Mouse (Mus musculus) stomach, embryonic 16.5 days (tissue): ENCODE data around the gene Cd63. TPM values are rescaled to one million over a fixed set of nuclear protein-coding genes. Genes with fewer than 3 reads are reported as not detected.
A peak's percentile ranks its signal among the peaks of the same experiment; 100 is the strongest.

Experiments
- ATAC-seq: fragments of 200-750 bp; cut with Nextera tagmentation; 2 replicates; pipeline ENCODE4 v1.8.0; 2017; ENCODE audit warnings: moderate number of reproducible peaks, moderate TSS enrichment; ENCODE audit not compliant: insufficient read depth, low FRiP score
- H3K27ac ChIP-seq: fragments of 300-500 bp; sonication (generic); 2 replicates; pipeline ENCODE4 v1.5.1; 2014; ENCODE audit warnings: low read length
- H3K27me3 ChIP-seq: fragments of 300-500 bp; sonication (generic); 2 replicates; pipeline ENCODE4 v1.6.1; 2014; ENCODE audit warnings: low read length, control low read depth, mixed read lengths; ENCODE audit not compliant: control insufficient read depth, insufficient read depth
- H3K36me3 ChIP-seq: fragments of 300-500 bp; sonication (generic); 2 replicates; pipeline ENCODE4 v1.6.1; 2014; ENCODE audit warnings: low read length; ENCODE audit not compliant: control insufficient read depth, insufficient read depth
- H3K4me1 ChIP-seq: fragments of 300-500 bp; sonication (generic); 2 replicates; pipeline ENCODE4 v1.6.1; 2014; ENCODE audit warnings: low read length, control low read depth, mixed read lengths; ENCODE audit not compliant: control insufficient read depth, insufficient read depth
- H3K4me2 ChIP-seq: fragments of 300-500 bp; sonication (generic); 2 replicates; pipeline ENCODE4 v1.6.1; 2014; ENCODE audit warnings: low read depth, low read length, mixed read lengths
- H3K4me3 ChIP-seq: fragments of 300-500 bp; sonication (generic); replicated peaks from 2 replicates; pipeline ENCODE4 v1.5.1; 2014; ENCODE audit warnings: mild to moderate bottlenecking, low read length
- H3K9ac ChIP-seq: fragments of 300-500 bp; sonication (generic); 2 replicates; pipeline ENCODE4 v1.6.1; 2014; ENCODE audit warnings: low read length
- H3K9me3 ChIP-seq: fragments of 300-500 bp; sonication (generic); replicated peaks from 2 replicates; pipeline ENCODE4 v1.6.1; 2016; ENCODE audit warnings: low read length, control low read depth; ENCODE audit not compliant: control insufficient read depth
- WGBS: fragments of 180-500 bp; shearing (Covaris S2); extraction: QIAGEN DNeasy Blood & Tissue Kit; methylation state at CpG from one replicate; pipeline ENCODE4 v1.1.7; 2014; 5-methylcytosine and 5-hydroxymethylcytosine counted together
- polyA plus RNA-seq: library from polyadenylated mRNA; unstranded; fragments of >200 nt; fragmentation: Nextera tagmentation; extraction: Ambion mirVana; gene quantifications from 2 replicates; pipeline ENCODE4 v1.2.1, GENCODE M21; 2015

The Cd63 gene
- polyA plus RNA-seq, 1 experiment from 2014 or later = 798 TPM

DNA sequence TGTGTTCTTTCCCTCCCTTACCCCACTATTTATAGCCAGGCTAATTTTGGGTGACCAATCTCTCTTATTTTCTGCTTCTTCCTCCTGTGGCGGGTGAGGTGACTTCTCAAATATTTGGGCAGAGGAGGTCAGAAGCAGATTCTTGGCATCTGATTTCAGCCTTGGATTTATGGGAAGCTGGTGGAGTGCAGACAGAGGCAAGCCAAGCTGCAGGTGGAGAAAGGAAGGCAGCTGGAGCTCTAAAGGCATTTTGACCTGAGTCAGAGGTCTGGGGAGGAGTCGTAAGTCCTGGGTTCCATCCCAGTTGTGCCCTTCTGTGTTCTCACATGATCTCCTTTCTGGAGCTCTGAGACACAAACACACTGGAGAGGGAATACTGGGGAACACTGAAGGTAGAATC is 30.7 kb downstream of the Cd63 start:
- no peaks in the 10 kb centered on the region for H3K36me3 ChIP-seq
- H3K9me3 ChIP-seq = no peaks in the 10 kb centered on the region
- H3K9ac ChIP-seq = no peak overlapping the region
- no peak overlapping the region for H3K4me3 ChIP-seq
- 52% methylated on average over 2 of the region's 2 CpGs for WGBS
- H3K4me1 ChIP-seq = no peaks in the 10 kb centered on the region
- peaks cover 47% of the 10 kb centered on the region for H3K27me3 ChIP-seq
- no peak overlapping the region for H3K4me2 ChIP-seq
- ATAC-seq = no peak
- no peak overlapping the region for H3K27ac ChIP-seq

DNA sequence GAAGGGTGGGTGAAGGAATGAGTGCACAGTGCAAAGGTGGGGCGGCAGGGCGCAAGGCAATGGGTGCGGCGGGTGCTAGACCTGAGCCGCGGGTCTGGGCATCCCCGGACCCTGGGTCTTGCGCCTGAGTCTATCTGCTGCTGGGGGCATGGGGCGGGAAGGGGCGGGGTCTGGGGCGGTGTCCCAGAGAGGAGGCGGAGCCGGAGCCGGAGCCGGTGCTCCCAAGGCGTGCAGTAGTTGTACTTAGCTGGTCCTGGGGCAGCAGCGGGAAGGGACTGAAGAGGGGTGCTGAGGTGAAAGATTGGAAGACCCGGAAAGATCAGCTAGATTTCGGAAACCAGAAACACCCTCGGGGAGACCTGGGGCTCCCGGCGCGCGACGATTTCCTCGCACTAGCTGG is 32.8 kb downstream of the Cd63 start, which contains the start of gene Itga7:
Gene Itga7, plus strand, starts transcription at position 245 of the 400 bp plus-strand sequence.
- Histone ChIP-seq H3K27me3 (peaks cover 48% of the 10 kb centered on the region), H3K4me1 (no peaks in the 10 kb centered on the region; the same call in 1 of the 2 replicates), H3K4me3 (peak within 1 kb of the TSS; percentile 48), H3K9ac (peak within 1 kb of the TSS; percentile 49), H3K36me3 (no peaks in the 10 kb centered on the region), H3K9me3 (no peaks in the 10 kb centered on the region), H3K27ac (no peak within 1 kb of the TSS), H3K4me2 (peak within 1 kb of the TSS; percentile 73)
- under 1% methylated on average over 26 of the region's 26 CpGs for WGBS
- peak; percentile 72 for ATAC-seq

DNA sequence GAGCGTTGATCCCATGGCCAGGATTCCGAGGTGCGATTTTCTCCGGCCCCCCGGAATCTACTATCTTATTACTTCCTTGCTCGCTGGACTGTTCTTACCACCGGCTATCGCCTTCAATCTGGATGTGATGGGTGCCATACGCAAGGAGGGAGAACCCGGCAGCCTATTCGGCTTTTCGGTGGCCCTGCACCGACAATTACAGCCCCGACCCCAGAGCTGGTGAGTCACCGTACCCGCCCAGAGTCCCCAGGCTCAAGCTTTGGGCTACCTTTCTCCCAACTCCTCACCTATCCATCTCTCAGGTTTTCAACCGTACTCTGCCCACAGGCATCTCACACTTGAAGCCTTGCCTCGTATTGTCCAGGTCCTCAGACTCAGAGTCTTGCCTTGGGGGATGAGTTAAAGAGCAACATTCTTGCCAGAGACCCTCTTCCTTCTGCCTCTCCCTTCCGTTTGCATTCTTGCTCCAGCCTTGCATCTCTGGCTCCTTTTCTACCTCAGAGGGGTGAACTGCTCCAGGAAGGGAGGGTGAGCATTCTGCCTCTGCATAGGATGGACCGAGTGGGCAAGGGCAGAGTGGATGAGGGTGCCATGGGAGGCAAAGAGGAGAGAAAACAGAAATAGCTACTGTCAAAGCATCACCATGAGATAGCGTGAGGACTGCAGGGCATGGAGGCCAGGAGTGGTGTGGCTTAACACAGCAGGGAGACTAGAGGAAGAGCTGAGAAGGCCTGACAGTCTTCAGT is 33.4 kb downstream of the Cd63 start:
- no peak overlapping the region for H3K27ac ChIP-seq
- peak overlapping the region; percentile 49 for H3K9ac ChIP-seq
- no peak for ATAC-seq
- H3K36me3 ChIP-seq = no peaks in the 10 kb centered on the region
- H3K9me3 ChIP-seq = no peaks in the 10 kb centered on the region
- peak overlapping the region; percentile 73 for H3K4me2 ChIP-seq
- 4% methylated on average over 21 of the region's 21 CpGs for WGBS
- H3K4me3 ChIP-seq = peak overlapping the region; percentile 48
- H3K27me3 ChIP-seq = peaks cover 48% of the 10 kb centered on the region
- H3K4me1 ChIP-seq = no peaks in the 10 kb centered on the region; the same call in 1 of the 2 replicates

DNA sequence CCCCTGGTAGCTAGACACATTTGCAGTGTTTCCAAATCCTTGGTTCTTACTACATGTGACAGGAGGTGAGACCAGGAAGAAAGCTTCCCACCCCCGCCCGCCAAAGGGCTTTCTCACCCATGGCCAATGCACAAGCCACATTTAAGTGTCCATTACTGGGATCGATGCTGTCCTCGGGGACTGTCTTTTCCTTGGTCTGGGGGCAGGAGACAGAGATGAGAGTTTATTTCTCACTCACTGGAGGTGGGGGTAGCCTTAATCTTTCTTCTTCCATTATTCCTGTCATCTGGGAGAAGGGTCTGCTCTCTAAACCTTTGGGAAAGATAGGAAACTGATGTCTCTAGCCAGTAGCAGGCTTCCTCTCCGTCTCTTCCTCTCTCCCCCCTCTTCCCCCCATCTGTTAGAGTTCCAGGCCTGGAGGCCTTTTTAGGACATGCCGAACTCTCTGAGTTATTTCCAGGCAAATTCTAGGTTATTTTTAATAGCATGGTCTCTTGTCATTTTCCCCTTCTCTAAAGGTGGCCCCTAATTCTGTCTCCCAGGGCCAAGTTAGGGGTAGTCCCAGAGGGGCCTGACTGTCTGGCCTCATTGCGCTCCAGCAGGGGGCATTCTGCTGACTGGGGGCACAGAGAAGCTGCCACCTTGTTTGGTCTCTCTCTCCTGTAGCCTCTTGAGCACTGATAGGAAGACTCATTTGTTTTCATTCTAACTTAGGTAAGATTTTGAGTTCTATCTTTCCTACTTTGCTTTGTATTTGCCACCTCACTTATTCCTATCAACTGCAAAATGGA is 34.4 kb downstream of the Cd63 start:
- peaks cover 48% of the 10 kb centered on the region for H3K27me3 ChIP-seq
- 0 out of 2 replicates have a peak overlapping the region, but pooled peaks have one; percentile 73 for H3K4me2 ChIP-seq

DNA sequence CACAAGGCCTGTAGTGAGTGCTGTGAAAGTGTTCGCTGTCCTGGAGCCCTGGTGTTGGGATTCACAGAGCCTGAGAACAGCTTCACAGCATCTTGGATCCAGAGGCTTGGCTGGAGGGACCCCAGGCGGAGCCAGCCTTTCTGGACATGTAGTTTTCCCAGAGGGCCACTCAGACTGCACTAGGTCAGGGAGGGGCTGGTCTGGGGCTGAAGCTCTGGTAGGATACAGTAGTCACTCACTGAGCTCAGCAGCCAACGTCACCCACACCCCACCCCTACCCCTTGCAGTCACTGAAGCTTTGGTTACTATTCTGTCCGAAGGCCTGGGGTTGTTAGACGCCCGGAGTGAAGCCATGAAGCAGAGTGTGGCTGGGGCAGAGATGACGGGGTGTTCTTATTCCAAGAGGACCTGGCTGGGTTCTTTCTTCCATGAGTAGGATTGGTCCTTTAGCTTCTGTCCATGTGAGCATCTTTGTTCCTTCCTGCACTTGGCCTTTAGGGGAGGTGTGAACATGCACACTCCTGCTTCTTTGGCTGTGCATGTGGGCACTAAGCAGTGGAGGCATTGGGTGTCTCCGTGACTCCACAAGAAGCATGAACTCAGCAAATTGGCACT is 35.1 kb downstream of the Cd63 start:
- Histone ChIP-seq H3K9ac (no peak overlapping the region), H3K4me2 (no peak overlapping the region), H3K27me3 (peaks cover 48% of the 10 kb centered on the region), H3K4me3 (no peak overlapping the region), H3K36me3 (no peaks in the 10 kb centered on the region), H3K4me1 (no peaks in the 10 kb centered on the region; the same call in 1 of the 2 replicates), H3K27ac (no peak overlapping the region), H3K9me3 (no peaks in the 10 kb centered on the region)
- WGBS = 72% methylated on average over 8 of the region's 8 CpGs
- 0 out of 2 replicates have a peak, but pooled peaks have one; percentile 12 for ATAC-seq

More for the DNA sequence above, 34.4 kb downstream of the Cd63 start:
- Histone ChIP-seq H3K27ac (no peak overlapping the region), H3K4me3 (no peak overlapping the region), H3K4me1 (no peaks in the 10 kb centered on the region; the same call in 1 of the 2 replicates), H3K36me3 (no peaks in the 10 kb centered on the region), H3K9ac (no peak overlapping the region), H3K9me3 (no peaks in the 10 kb centered on the region)
- no peak for ATAC-seq
- 69% methylated on average over 7 of the region's 7 CpGs for WGBS

DNA sequence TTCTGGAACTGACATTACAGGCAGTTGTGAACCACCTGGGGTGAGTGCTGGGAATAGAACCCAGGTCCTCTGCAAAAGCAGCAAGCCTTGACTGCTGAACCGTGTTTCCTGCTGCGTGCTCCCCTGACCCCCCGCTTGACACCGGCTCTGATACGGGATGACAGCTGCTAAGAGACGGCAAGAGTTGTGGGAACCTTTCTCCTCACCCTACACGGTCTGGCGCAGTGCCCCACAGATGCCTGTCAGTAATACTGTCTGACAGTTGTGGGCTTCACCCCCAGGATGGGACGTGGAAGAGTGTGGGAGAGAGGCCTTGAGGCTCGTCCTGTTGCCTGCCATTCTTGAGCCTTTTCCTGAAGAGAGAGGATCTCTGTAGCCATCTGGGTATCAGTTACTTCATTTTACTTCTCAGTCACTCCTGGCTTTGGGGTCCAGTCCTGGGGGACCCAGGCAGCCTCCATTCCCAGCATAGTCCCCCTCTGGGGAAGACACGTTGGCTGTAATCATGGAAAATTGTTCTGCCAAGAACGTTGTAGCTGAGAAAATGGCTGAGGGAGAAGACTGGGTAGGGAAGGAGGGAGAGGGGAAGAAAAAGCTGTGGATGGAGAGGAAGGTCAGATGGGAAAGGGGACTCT is 37.1 kb downstream of the Cd63 start:
- Histone ChIP-seq H3K36me3 (no peaks in the 10 kb centered on the region), H3K9ac (no peak overlapping the region), H3K27me3 (peaks cover 33% of the 10 kb centered on the region), H3K4me1 (no peaks in the 10 kb centered on the region; the same call in 1 of the 2 replicates), H3K4me2 (no peak overlapping the region), H3K9me3 (no peaks in the 10 kb centered on the region), H3K27ac (no peak overlapping the region), H3K4me3 (no peak overlapping the region)
- ATAC-seq = no peak
- 66% methylated on average over 12 of the region's 12 CpGs for WGBS

DNA sequence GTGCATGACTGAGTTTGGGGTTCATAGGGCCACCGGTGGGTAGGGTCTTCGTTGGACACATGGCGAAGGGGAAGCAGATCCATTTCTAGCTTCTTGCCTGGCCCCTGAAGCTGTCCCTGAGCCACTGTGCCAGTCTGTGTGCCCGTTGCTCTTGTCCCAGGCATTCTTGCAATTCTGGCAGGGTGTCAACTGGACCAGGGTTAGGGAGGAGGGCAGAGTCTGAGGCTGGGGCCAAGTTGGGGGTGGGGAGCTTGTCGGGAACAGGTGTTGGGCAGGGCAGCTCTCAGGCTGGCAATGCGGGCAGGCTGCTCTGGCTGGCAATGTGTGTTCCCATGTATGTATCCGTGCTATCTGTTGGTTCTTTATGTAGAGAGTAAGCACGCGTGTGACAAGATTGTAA is 37.7 kb downstream of the Cd63 start:
- Histone ChIP-seq H3K4me3 (no peak overlapping the region), H3K36me3 (no peaks in the 10 kb centered on the region), H3K27me3 (peaks cover 28% of the 10 kb centered on the region), H3K27ac (no peak overlapping the region), H3K9ac (no peak overlapping the region), H3K4me1 (no peaks in the 10 kb centered on the region; the same call in 1 of the 2 replicates), H3K9me3 (no peaks in the 10 kb centered on the region), H3K4me2 (no peak overlapping the region)
- peak; percentile 42; the same call in 1 of the 2 replicates for ATAC-seq
- 68% methylated on average over 9 of the region's 9 CpGs for WGBS

DNA sequence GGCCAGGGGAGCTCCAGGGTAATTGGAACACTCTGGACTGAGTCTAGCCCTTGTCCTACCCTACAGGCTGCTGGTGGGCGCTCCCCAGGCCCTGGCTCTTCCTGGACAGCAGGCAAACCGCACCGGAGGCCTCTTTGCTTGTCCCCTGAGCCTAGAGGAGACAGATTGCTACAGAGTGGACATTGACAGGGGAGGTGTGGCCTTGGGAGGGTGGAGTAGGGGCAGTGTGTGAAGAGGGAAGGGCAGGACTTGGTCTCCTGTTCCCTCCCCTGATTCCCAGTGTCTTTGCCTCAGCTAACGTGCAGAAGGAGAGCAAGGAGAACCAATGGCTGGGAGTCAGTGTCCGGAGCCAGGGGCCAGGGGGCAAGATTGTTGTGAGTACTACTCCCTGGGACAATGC is 38.2 kb downstream of the Cd63 start:
- H3K9me3 ChIP-seq = no peaks in the 10 kb centered on the region
- H3K36me3 ChIP-seq = no peaks in the 10 kb centered on the region
- 37% methylated on average over 5 of the region's 5 CpGs for WGBS
- H3K9ac ChIP-seq = no peak overlapping the region
- H3K4me3 ChIP-seq = no peak overlapping the region
- no peak overlapping the region for H3K27ac ChIP-seq
- H3K4me1 ChIP-seq = no peaks in the 10 kb centered on the region; the same call in 1 of the 2 replicates
- ATAC-seq = peak; percentile 35
- H3K4me2 ChIP-seq = no peak overlapping the region
- peaks cover 23% of the 10 kb centered on the region for H3K27me3 ChIP-seq
